Mouse (Mus musculus): Measurements from ENCODE around the gene Ms4a6b. TPM values are rescaled to one million over a fixed set of nuclear protein-coding genes. Genes with fewer than 3 reads are reported as not detected.

Ms4a6b gene
- total and polyA plus RNA-seq, 3 experiments = not detected

GRCm38 (mm10) chr19:11486599-11486998 is 29.7 kb upstream of the Ms4a6b start:
- H3K27me3 ChIP-seq (ENCODE audit: control insufficient read depth in 1 of 2, insufficient read depth in 2 of 2, low read length in 2 of 2) = no peaks in the 10 kb centered on the region; a peak in 2 of 4 replicates

DNA sequence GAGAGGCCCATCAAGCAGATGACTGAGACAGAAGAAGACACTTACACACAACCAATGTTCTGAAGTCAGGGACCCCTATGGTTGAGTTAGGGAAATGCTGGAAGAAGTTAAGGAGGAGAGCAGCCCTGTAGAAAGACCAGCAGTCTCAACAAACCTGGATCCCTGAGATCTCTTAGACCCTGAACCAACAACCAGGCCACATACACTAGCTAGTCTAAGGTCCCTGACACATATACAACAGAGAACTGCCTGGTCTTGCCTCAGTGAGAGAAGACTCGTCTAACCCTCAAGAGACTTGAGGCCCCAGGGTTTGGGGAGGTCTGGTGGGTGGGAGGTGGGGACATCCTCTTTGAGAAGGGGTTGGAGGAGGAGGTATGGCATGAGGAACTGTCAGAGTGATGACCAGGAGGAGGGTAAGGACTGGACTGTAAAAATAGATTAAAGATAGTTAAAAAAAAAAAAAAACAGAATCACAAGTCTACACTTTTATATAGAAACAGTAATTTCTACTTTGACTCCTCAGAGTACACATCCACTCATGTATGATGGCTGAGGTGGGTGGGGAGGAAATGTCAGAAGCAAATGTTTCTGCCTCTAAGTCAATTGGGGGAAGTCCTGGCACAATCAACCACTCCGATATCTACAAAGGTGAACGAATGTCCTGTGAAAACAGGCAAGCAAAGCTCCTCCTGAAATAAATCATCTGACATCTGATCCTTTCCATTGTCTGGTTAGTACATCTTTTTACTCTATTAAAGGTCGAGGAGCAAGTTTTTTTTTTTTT is 24.7 kb upstream of the Ms4a6b start:
- no peak for TF ChIP-seq CHD2 (IDR thresholded peaks at IDR 0.05; ENCODE audit: low read length)
- TF ChIP-seq POLR2AphosphoS5 (IDR thresholded peaks at IDR 0.05; ENCODE audit: borderline replicate concordance, low read depth, low read length) = no peak
- no peak for TF ChIP-seq EP300 (IDR thresholded peaks at IDR 0.05; ENCODE audit: low read depth in 1 of 2, low read length in 2 of 2)
- TF ChIP-seq GABPA (IDR thresholded peaks at IDR 0.05; ENCODE audit: low read depth, low read length) = no peak
- TF ChIP-seq ZNF384 (IDR thresholded peaks at IDR 0.05; ENCODE audit: low read depth, low read length) = no peak
- TF ChIP-seq ZKSCAN1 (IDR thresholded peaks at IDR 0.05; ENCODE audit: low read depth, low read length) = no peak
- TF ChIP-seq POLR2AphosphoS2 (IDR thresholded peaks at IDR 0.05; ENCODE audit: low read length) = no peak
- TF ChIP-seq NELFE (IDR thresholded peaks at IDR 0.05; ENCODE audit: low read depth, low read length) = no peak
- no peak for TF ChIP-seq NRF1 (IDR thresholded peaks at IDR 0.05; ENCODE audit: insufficient read depth, low read depth, low read length, poor library complexity, severe bottlenecking)
- no peak for TF ChIP-seq MYB (IDR thresholded peaks at IDR 0.05; ENCODE audit: low read depth, low read length)
- no peak for TF ChIP-seq JUND (IDR thresholded peaks at IDR 0.05; ENCODE audit: low read depth, low read length)
- TF ChIP-seq MAFK (IDR thresholded peaks at IDR 0.05; ENCODE audit: borderline replicate concordance, low read depth, low read length) = no peak
- TF ChIP-seq MEF2A (IDR thresholded peaks at IDR 0.05; ENCODE audit: extremely low read depth, insufficient replicate concordance, low read depth, low read length, poor library complexity, severe bottlenecking) = no peak
- no peak for TF ChIP-seq TBP (IDR thresholded peaks at IDR 0.05; ENCODE audit: low read depth, low read length)
- TF ChIP-seq USF2 (IDR thresholded peaks at IDR 0.05; ENCODE audit: borderline replicate concordance in 1 of 2, insufficient read depth in 1 of 2, low read depth in 1 of 2, low read length in 2 of 2) = no peak
- no peak for TF ChIP-seq CHD1 (IDR thresholded peaks at IDR 0.05; ENCODE audit: low read depth, low read length)
- no peak for TF ChIP-seq ETS1 (IDR thresholded peaks at IDR 0.05; ENCODE audit: low read depth, low read length)
- no peak overlapping the region for H3K4me3 ChIP-seq (ENCODE audit: control insufficient read depth in 1 of 2, insufficient read depth in 1 of 2, low read depth in 2 of 2, low read length in 2 of 2)
- H3K27me3 ChIP-seq (ENCODE audit: control insufficient read depth in 1 of 2, insufficient read depth in 2 of 2, low read length in 2 of 2) = no peaks in the 10 kb centered on the region; a peak in 1 of 4 replicates

More at GRCm38 (mm10) chr19:11486599-11486998, 29.7 kb upstream of the Ms4a6b start:
- TF ChIP-seq KAT2A (conservative IDR thresholded peaks at IDR 0.05; ENCODE audit: low read depth, low read length) (no peak), ZNF384 (IDR thresholded peaks at IDR 0.05; ENCODE audit: low read depth, low read length) (no peak), MYB (IDR thresholded peaks at IDR 0.05; ENCODE audit: low read depth, low read length) (no peak), POLR2AphosphoS2 (IDR thresholded peaks at IDR 0.05; ENCODE audit: low read length) (no peak), ZKSCAN1 (IDR thresholded peaks at IDR 0.05; ENCODE audit: low read depth, low read length) (no peak), MAFK (IDR thresholded peaks at IDR 0.05; ENCODE audit: borderline replicate concordance, low read depth, low read length) (no peak)
- H3K27ac ChIP-seq (ENCODE audit: control insufficient read depth, low read depth, low read length) = no peak overlapping the region
- no peaks in the 10 kb centered on the region for H3K9me3 ChIP-seq (replicated peaks; ENCODE audit: insufficient read depth, low read length)
- no peaks in the 10 kb centered on the region; a peak in 1 of 4 replicates for H3K4me1 ChIP-seq (ENCODE audit: control insufficient read depth in 1 of 2, insufficient read depth in 2 of 2, low read length in 2 of 2)
- no peak overlapping the region for H3K9ac ChIP-seq (ENCODE audit: control insufficient read depth, low read depth, low read length, poor library complexity, severe bottlenecking)
- no peak for DNase-seq (ENCODE audit: low read depth, low spot score)
- H3K4me3 ChIP-seq (ENCODE audit: control insufficient read depth in 1 of 2, insufficient read depth in 1 of 2, low read depth in 2 of 2, low read length in 2 of 2) = no peak overlapping the region
- H3K36me3 ChIP-seq (ENCODE audit: control insufficient read depth in 1 of 2, insufficient read depth in 2 of 2, low read length in 2 of 2) = 0 out of 4 replicates have a peak, but pooled peaks cover 0 to 2% of the 10 kb centered on the region in 2 experiments
- no peaks in the 10 kb centered on the region for H3K79me2 ChIP-seq (ENCODE audit: control insufficient read depth, insufficient read depth, low read length, poor library complexity)

More for the DNA sequence above, 24.7 kb upstream of the Ms4a6b start:
- H3K27ac ChIP-seq (ENCODE audit: control insufficient read depth, low read depth, low read length) = no peak overlapping the region
- H3K79me2 ChIP-seq (ENCODE audit: control insufficient read depth, insufficient read depth, low read length, poor library complexity) = no peaks in the 10 kb centered on the region
- H3K36me3 ChIP-seq (ENCODE audit: control insufficient read depth in 1 of 2, insufficient read depth in 2 of 2, low read length in 2 of 2) = no peaks in the 10 kb centered on the region
- H3K9ac ChIP-seq (ENCODE audit: control insufficient read depth, low read depth, low read length, poor library complexity, severe bottlenecking) = no peak overlapping the region
- no peaks in the 10 kb centered on the region for H3K9me3 ChIP-seq (replicated peaks; ENCODE audit: insufficient read depth, low read length)
- H3K4me1 ChIP-seq (ENCODE audit: control insufficient read depth in 1 of 2, insufficient read depth in 2 of 2, low read length in 2 of 2) = no peaks in the 10 kb centered on the region
- no peak for DNase-seq (ENCODE audit: low read depth, low spot score)

All from MEL (cell line).